Mouse (Mus musculus) stomach, embryonic 16.5 days (tissue): ENCODE results near the gene Mov10. TPM values are rescaled to one million over a fixed set of nuclear protein-coding genes. Genes with fewer than 3 reads are reported as not detected.
A peak's percentile ranks its signal among the peaks of the same experiment; 100 is the strongest.
"Not testable (repeated sequence)": the region's sequence is repeated elsewhere in the genome, so short reads cannot be mapped to it uniquely, and the experiment has no call there.

ENCODE experiments used
- ATAC-seq: fragments of 200-750 bp; cut with Nextera tagmentation; 2 replicates; pipeline ENCODE4 v1.8.0; 2017; ENCODE audit warnings: moderate number of reproducible peaks, moderate TSS enrichment; ENCODE audit not compliant: insufficient read depth, low FRiP score
- H3K27ac ChIP-seq: fragments of 300-500 bp; sonication (generic); 2 replicates; pipeline ENCODE4 v1.5.1; 2014; ENCODE audit warnings: low read length
- H3K27me3 ChIP-seq: fragments of 300-500 bp; sonication (generic); 2 replicates; pipeline ENCODE4 v1.6.1; 2014; ENCODE audit warnings: low read length, control low read depth, mixed read lengths; ENCODE audit not compliant: control insufficient read depth, insufficient read depth
- H3K36me3 ChIP-seq: fragments of 300-500 bp; sonication (generic); 2 replicates; pipeline ENCODE4 v1.6.1; 2014; ENCODE audit warnings: low read length; ENCODE audit not compliant: control insufficient read depth, insufficient read depth
- H3K4me1 ChIP-seq: fragments of 300-500 bp; sonication (generic); 2 replicates; pipeline ENCODE4 v1.6.1; 2014; ENCODE audit warnings: low read length, control low read depth, mixed read lengths; ENCODE audit not compliant: control insufficient read depth, insufficient read depth
- H3K4me2 ChIP-seq: fragments of 300-500 bp; sonication (generic); 2 replicates; pipeline ENCODE4 v1.6.1; 2014; ENCODE audit warnings: low read depth, low read length, mixed read lengths
- H3K4me3 ChIP-seq: fragments of 300-500 bp; sonication (generic); replicated peaks from 2 replicates; pipeline ENCODE4 v1.5.1; 2014; ENCODE audit warnings: mild to moderate bottlenecking, low read length
- H3K9ac ChIP-seq: fragments of 300-500 bp; sonication (generic); 2 replicates; pipeline ENCODE4 v1.6.1; 2014; ENCODE audit warnings: low read length
- H3K9me3 ChIP-seq: fragments of 300-500 bp; sonication (generic); replicated peaks from 2 replicates; pipeline ENCODE4 v1.6.1; 2016; ENCODE audit warnings: low read length, control low read depth; ENCODE audit not compliant: control insufficient read depth
- WGBS: fragments of 180-500 bp; shearing (Covaris S2); extraction: QIAGEN DNeasy Blood & Tissue Kit; methylation state at CpG from one replicate; pipeline ENCODE4 v1.1.7; 2014; 5-methylcytosine and 5-hydroxymethylcytosine counted together
- polyA plus RNA-seq: library from polyadenylated mRNA; unstranded; fragments of >200 nt; fragmentation: Nextera tagmentation; extraction: Ambion mirVana; gene quantifications from 2 replicates; pipeline ENCODE4 v1.2.1, GENCODE M21; 2015

Gene Mov10
- polyA plus RNA-seq, 1 experiment from 2014 or later: 78.2 TPM

- Histone ChIP-seq H3K4me3 (no peak overlapping the region), H3K4me2 (no peak overlapping the region), H3K9me3 (no peaks in the 10 kb centered on the region), H3K27me3 (no peaks in the 10 kb centered on the region), H3K36me3 (no peaks in the 10 kb centered on the region), H3K27ac (no peak overlapping the region), H3K4me1 (no peaks in the 10 kb centered on the region), H3K9ac (no peak overlapping the region)
- no peak for ATAC-seq
- 80% methylated on average over 4 of the region's 4 CpGs for WGBS
These were observed 50.6 kb downstream of the Mov10 start for GRCm38 (mm10) chr3:104767716-104768115.

- no peaks in the 10 kb centered on the region for H3K9me3 ChIP-seq
- H3K9ac ChIP-seq: no peak overlapping the region
- 59% methylated on average over 2 of the region's 2 CpGs for WGBS
- H3K27me3 ChIP-seq: no peaks in the 10 kb centered on the region
- H3K4me1 ChIP-seq: no peaks in the 10 kb centered on the region
- H3K27ac ChIP-seq: no peak overlapping the region
- ATAC-seq: no peak
- no peaks in the 10 kb centered on the region for H3K36me3 ChIP-seq
- no peak overlapping the region for H3K4me3 ChIP-seq
- H3K4me2 ChIP-seq: no peak overlapping the region
These were observed 51.2 kb downstream of the Mov10 start for GRCm38 (mm10) chr3:104767141-104767540.

DNA sequence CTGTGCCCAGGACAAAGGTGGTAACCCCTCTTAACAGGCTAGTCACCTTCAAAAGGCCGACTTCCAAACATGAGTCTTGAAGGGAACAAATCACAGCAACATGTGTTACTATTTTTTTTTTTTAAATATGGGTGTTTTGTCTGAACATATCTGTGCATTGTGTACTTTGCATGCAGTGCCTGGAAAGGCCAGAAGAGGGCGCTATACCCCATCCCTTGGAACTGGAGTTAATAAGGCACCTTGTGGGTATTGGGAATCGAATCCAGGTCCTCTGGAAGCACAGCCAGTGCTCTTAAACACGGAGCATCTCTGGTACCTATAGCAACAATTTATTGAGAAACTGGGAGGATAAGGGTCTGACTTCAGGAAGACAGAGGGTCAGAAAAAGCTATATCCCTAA is 53.3 kb downstream of the Mov10 start:
- Histone ChIP-seq H3K36me3 (no peaks in the 10 kb centered on the region), H3K27ac (no peak overlapping the region), H3K9ac (no peak overlapping the region), H3K9me3 (no peaks in the 10 kb centered on the region), H3K4me1 (no peaks in the 10 kb centered on the region), H3K27me3 (no peaks in the 10 kb centered on the region), H3K4me2 (no peak overlapping the region), H3K4me3 (no peak overlapping the region)
- 19% methylated on average over 4 of the region's 4 CpGs for WGBS
- no peak for ATAC-seq

DNA sequence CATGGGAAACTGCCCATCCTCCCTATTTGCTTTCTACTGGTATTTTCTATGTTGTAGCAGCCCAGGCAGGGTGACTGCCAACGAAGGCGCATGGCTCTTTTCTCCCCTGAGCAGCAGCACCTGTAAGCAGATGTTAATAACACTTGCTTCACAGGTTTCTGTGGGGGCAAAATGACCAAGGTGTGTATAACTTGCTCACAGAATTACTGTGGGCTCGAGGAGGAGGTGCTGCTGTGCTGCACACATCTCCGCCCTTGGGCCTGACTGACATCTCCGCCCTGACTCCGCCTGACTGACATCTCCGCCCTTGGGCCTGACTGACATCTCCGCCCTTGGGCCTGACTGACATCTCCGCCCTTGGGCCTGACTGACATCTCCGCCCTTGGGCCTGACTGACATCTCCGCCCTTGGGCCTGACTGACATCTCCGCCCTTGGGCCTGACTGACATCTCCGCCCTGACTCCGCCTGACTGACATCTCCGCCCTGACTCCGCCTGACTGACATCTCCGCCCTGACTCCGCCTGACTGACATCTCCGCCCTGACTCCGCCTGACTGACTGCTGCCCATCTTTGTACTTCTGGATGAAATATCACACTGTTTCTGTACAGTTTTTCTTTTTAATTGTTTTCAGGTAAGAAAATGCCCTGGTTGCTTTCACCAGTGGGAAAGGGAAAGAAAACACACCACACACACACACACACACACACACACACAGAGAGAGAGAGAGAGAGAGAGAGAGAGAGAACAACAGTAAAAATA is 56.1 kb downstream of the Mov10 start:
- not testable (repeated sequence) for H3K4me3 ChIP-seq, H3K9me3 ChIP-seq, H3K27me3 ChIP-seq, H3K9ac ChIP-seq, H3K27ac ChIP-seq, H3K4me1 ChIP-seq, H3K4me2 ChIP-seq, H3K36me3 ChIP-seq, ATAC-seq
- WGBS: 25% methylated on average over 19 of the region's 20 CpGs

GRCm38 (mm10) chr3:104758869-104759268 is 59.5 kb downstream of the Mov10 start:
- Histone ChIP-seq H3K9ac (peak overlapping the region; percentile 66), H3K4me2 (peak overlapping the region; percentile 81), H3K27ac (no peak overlapping the region), H3K9me3 (no peaks in the 10 kb centered on the region), H3K27me3 (no peaks in the 10 kb centered on the region), H3K36me3 (no peaks in the 10 kb centered on the region), H3K4me3 (peak overlapping the region; percentile 47), H3K4me1 (no peaks in the 10 kb centered on the region)
- no peak for ATAC-seq
- WGBS: 27% methylated on average over 5 of the region's 5 CpGs

GRCm38 (mm10) chr3:104758406-104758805 is 60.0 kb downstream of the Mov10 start:
- 2% methylated on average over 27 of the region's 27 CpGs for WGBS
- peak overlapping the region; percentile 81 for H3K4me2 ChIP-seq
- ATAC-seq: peak; percentile 71; the same call in 1 of the 2 replicates

DNA sequence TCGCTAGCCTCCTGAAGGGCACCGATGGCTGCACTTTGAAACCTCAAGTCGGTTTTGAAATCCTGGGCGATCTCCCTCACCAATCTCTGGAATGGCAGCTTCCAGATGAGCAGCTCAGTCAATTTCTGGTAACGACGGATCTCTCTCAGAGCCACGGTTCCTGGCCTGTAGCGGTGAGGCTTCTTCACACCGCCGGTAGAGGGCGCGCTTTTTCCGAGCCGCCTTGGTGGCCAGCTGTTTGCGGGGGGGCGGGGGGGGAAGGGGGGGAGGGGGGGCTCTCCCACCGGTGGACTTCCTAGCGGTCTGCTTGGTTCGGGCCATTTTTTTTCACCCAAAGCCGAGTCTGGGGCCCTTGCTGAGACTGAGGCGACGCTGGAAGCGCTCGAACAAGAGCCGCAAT is 65.5 kb downstream of the Mov10 start:
- not testable (repeated sequence) for H3K27ac ChIP-seq, ATAC-seq, H3K36me3 ChIP-seq, H3K27me3 ChIP-seq, H3K9me3 ChIP-seq, H3K4me3 ChIP-seq, H3K4me2 ChIP-seq, H3K4me1 ChIP-seq, H3K9ac ChIP-seq
- whole genome bisulfite sequencing: 9% methylated on average over 19 of the region's 25 CpGs

More at GRCm38 (mm10) chr3:104758406-104758805, 60.0 kb downstream of the Mov10 start:
- Histone ChIP-seq H3K36me3 (no peaks in the 10 kb centered on the region), H3K27me3 (no peaks in the 10 kb centered on the region), H3K9me3 (no peaks in the 10 kb centered on the region), H3K4me1 (no peaks in the 10 kb centered on the region), H3K9ac (peak overlapping the region; percentile 66), H3K4me3 (peak overlapping the region; percentile 47), H3K27ac (no peak overlapping the region)

Other genes starting within 250 kb of the Mov10 start
- gene Slc16a1, start 179.9 kb downstream of the Mov10 start, polyA plus RNA-seq: 36.6 and 36.8 TPM in 2 replicates
- 3.2 and 3.6 TPM in 2 replicates for gene Ppm1j, start 37.5 kb downstream of the Mov10 start, polyA plus RNA-seq
- gene Fam19a3, start 36.7 kb downstream of the Mov10 start, polyA plus RNA-seq: 0.03 and 0.06 TPM in 2 replicates
- gene Rhoc, start 30.2 kb downstream of the Mov10 start, polyA plus RNA-seq: 163 and 168 TPM in 2 replicates
- gene St7l, start 45.4 kb upstream of the Mov10 start, polyA plus RNA-seq: 37.3 and 42.3 TPM in 2 replicates
- 195 and 201 TPM in 2 replicates for gene Capza1, start 45.9 kb upstream of the Mov10 start, polyA plus RNA-seq
- 2.1 and 3.1 TPM in 2 replicates for gene Wnt2b, start 143.4 kb upstream of the Mov10 start, polyA plus RNA-seq
- 25.8 and 28.7 TPM in 2 replicates for gene Cttnbp2nl, start 234.6 kb upstream of the Mov10 start, polyA plus RNA-seq
- not detected in 2 replicates for gene 4930564D02Rik, start 248.3 kb upstream of the Mov10 start, polyA plus RNA-seq